Mouse (Mus musculus) heart, adult 18-20 months (tissue): ENCODE measurements around the gene Slc12a1. TPM values are rescaled to one million over a fixed set of nuclear protein-coding genes. Genes with fewer than 3 reads are reported as not detected.
"Not testable (repeated sequence)": the region's sequence is repeated elsewhere in the genome, so short reads cannot be mapped to it uniquely, and the experiment has no call there.

Experiments used
- DNase-seq, 2 experiments: peaks; one replicate each; pipeline ENCODE4 v3.0.0; 2021 to 2022; ENCODE audit warnings: mixed read lengths in 1 of 2
- long read RNA-seq, 2 experiments: library from polyadenylated mRNA; stranded (forward); transcript quantifications; one replicate each; pipeline ENCODE4 v2.0.0; 2021
- total RNA-seq, 2 experiments: library from RNA; stranded (reverse); gene quantifications; 2 replicates each; pipeline ENCODE4 v1.2.3; 2021

The Slc12a1 gene
- total RNA-seq: not detected
- long read RNA-seq, experiment 1: 0 reads
- long read RNA-seq, experiment 2: 0 reads

- no peak for DNase-seq
Observed at GRCm38 (mm10) chr2:125152388-125152787, at the start of gene Slc12a1. TSS of gene Slc12a1 (plus strand) at chr2:125152505.

- DNase-seq: not testable (repeated sequence)
Observed at GRCm38 (mm10) chr2:125104491-125104890, 47.8 kb upstream of the Slc12a1 start.

- DNase-seq: not testable (repeated sequence)
Observed at GRCm38 (mm10) chr2:125106536-125106935, 45.8 kb upstream of the Slc12a1 start.

- no peak for DNase-seq
Observed at GRCm38 (mm10) chr2:125119381-125120110, 32.8 kb upstream of the Slc12a1 start.

- peak in 1 of 2 experiments; percentile 11 for DNase-seq
Observed at GRCm38 (mm10) chr2:125122288-125122623, 30.0 kb upstream of the Slc12a1 start.

GRCm38 (mm10) chr2:125122624-125123476 lies 29.5 kb upstream of the Slc12a1 start:
- peak; percentile 68 for DNase-seq

- DNase-seq: peak; percentile 82 to 83
Observed at GRCm38 (mm10) chr2:125123477-125123852, 28.8 kb upstream of the Slc12a1 start, which contains the start of gene Myef2. TSS of gene Myef2 (minus strand) at chr2:125123661.

- DNase-seq: no peak
Observed at GRCm38 (mm10) chr2:125125824-125126223, 26.5 kb upstream of the Slc12a1 start.

GRCm38 (mm10) chr2:125126792-125127191 lies 25.5 kb upstream of the Slc12a1 start:
- no peak for DNase-seq

- DNase-seq: no peak
Observed at GRCm38 (mm10) chr2:125134113-125134512, 18.2 kb upstream of the Slc12a1 start.

- peak; percentile 45 to 78 for DNase-seq
Observed at GRCm38 (mm10) chr2:125135903-125136811, 16.1 kb upstream of the Slc12a1 start, which contains the start of gene Ctxn2. TSS of gene Ctxn2 (plus strand) at chr2:125136692.

- DNase-seq: no peak
Observed at GRCm38 (mm10) chr2:125136846-125137245, 15.5 kb upstream of the Slc12a1 start.

- no peak for DNase-seq
Observed at GRCm38 (mm10) chr2:125142336-125142735, 10.0 kb upstream of the Slc12a1 start.

GRCm38 (mm10) chr2:125154294-125154693 lies 2.0 kb downstream of the Slc12a1 start:
- DNase-seq: no peak

GRCm38 (mm10) chr2:125155504-125155903 lies 3.2 kb downstream of the Slc12a1 start:
- no peak for DNase-seq

- no peak for DNase-seq
Observed at GRCm38 (mm10) chr2:125162012-125162470, 9.7 kb downstream of the Slc12a1 start.

GRCm38 (mm10) chr2:125178225-125178798 lies 26.0 kb downstream of the Slc12a1 start:
- peak in 1 of 2 experiments; percentile 6 for DNase-seq

GRCm38 (mm10) chr2:125187904-125188303 lies 35.6 kb downstream of the Slc12a1 start:
- no peak for DNase-seq

- peak; percentile 32 to 72 for DNase-seq
Observed at GRCm38 (mm10) chr2:125189197-125189596, 36.9 kb downstream of the Slc12a1 start.

GRCm38 (mm10) chr2:125192905-125193304 lies 40.6 kb downstream of the Slc12a1 start:
- DNase-seq: no peak

GRCm38 (mm10) chr2:125196771-125197170 lies 44.5 kb downstream of the Slc12a1 start:
- DNase-seq: no peak
